Mouse (Mus musculus) lung, postnatal 4 days (tissue): ENCODE data around the gene Abhd12.
A peak's percentile ranks its signal among the peaks of the same experiment; 100 is the strongest.

Source experiments
- DNase-seq, 2 experiments: peaks; one replicate each; pipeline ENCODE4 v3.0.0; 2021

The Abhd12 gene

DNA sequence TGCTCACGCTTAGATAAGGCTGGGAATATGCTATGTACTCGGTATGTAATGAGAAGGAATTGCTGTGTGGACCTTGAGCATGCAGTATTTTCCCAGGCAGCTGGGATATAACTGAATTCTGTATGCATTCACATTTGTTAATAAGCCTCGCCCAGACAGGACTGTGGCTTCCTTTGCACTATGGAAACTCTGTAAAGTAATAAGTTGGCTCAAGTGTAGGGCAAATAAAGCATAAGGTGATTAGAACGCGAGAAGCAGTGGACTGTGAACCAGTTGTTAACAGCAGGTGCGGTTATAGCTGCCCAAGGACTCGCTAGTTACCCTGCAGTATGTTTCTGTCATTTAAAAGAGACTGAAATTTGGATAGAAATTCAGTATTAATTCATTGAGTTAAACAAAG lies 106.5 kb downstream of the Abhd12 start:
- DNase-seq: no peak

- DNase-seq: no peak
These were observed 111.2 kb downstream of the Abhd12 start for GRCm38 (mm10) chr2:150793320-150793719.

- DNase-seq: peak; percentile 84 to 86
These were observed 115.6 kb downstream of the Abhd12 start for GRCm38 (mm10) chr2:150788768-150789550.

DNA sequence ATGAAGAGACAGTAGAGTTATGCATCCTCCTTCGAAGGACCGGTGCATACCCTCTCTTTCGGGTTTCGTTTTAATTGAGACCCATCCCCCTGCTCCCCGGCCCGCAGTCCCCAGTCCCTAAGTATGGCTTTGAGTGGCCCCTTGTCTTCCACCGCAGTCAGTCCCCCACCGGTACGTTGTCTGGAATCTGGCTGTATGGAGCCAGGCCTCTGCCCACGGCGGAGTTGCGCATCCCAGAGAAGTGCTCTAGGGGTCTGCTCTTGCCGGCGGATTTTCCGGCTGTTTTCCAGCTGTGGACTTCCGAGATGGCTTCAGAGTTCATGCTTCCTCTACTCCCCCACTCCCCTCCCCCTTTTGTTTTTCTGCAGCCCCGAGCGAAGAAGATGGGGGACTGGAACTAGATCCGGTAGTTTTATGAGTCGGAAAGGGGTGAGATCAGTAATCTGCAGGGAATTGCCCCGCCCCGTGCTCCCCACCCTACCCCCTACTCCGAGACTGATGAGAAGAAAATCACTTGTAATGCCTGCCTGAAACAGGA lies 117.2 kb downstream of the Abhd12 start:
- DNase-seq: peak; percentile 32 to 45

DNA sequence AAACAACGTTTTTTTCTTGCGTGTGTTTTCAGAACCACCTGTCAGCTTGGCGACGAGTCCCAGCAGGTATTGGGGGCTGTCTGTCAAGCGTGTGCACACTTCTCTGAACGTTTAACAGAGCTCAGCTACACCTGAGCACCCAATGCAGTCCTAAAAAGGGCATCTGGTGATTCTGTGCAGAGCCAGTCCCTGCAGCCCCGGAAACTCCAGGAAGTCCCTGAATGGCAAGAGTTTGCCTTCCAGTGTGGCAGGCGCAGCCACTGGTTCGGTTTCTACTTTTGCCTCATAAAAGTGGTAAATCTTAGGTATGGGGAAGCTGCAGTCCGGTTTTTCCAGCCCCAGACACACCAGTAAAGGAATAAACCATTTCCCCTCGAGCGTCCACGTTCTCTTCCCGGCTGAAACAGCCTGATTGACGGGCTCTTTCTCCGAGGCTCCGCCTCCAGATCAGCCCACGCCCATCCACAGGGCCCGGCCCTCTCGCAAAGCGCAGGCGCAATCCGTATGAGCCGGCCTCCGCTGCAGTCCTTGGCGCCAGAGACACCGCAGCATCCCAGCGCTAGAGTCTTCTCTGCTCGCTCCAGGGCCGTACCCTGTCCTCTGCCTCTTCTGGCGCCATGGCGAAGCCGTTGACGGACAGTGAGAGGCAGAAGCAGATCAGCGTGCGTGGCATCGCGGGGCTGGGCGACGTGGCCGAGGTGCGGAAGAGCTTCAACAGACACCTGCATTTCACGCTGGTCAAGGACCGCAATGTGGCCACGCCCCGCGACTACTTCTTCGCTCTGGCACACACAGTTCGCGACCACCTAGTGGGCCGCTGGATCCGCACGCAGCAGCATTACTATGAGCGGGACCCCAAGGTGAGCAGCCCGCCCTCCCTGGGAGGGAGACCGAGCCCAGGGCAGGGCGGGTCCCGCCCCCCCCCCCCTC lies 118.0 kb downstream of the Abhd12 start, which contains the start of gene Pygb:
Gene Pygb (plus strand): TSS at position 485 of the 930 bp plus-strand sequence.
- peak; percentile 89 to 90 for DNase-seq

- DNase-seq: no peak
These were observed 121.7 kb downstream of the Abhd12 start for GRCm38 (mm10) chr2:150782801-150783200.
